10 mouse cellular contexts compared by ENCODE assay signal in genomic region chr6:34599171-34599570, GRCm38 (mm10). TPM values are rescaled to one million over a fixed set of nuclear protein-coding genes. Genes with fewer than 3 reads are reported as not detected.
DNase-seq lines count a peak whose midpoint lies in the region; ATAC-seq and TF ChIP-seq lines count a peak whose summit lies in the region.
"Had no signal": no experiment of that assay in that cellular context is flagged by ENCODE, and none has a peak within 500 bp of the region (broad histone marks: within the 10 kb centered on the region; RNA-seq: fewer than 3 reads in every experiment).

No protein-coding gene starts in this region.

- H3K4me2 ChIP-seq in embryonic facial prominence, embryonic 15.5 days (replicated peaks): peak overlapping the region; percentile 58
- peak overlapping the region; percentile 58 for H3K4me2 ChIP-seq in intestine, embryonic 14.5 days (ENCODE audit: low read length)
- peak overlapping the region; percentile 97 for H3K4me2 ChIP-seq in myocyte (ENCODE audit: low read depth)

- H3K36me3 ChIP-seq in liver, adult 2 months (ENCODE audit: control insufficient read depth, insufficient read depth, low read length): no peaks in the 10 kb centered on the region
- no peaks in the 10 kb centered on the region for H3K36me3 ChIP-seq in embryonic facial prominence, embryonic 15.5 days
- no peaks in the 10 kb centered on the region for H3K36me3 ChIP-seq in intestine, embryonic 14.5 days (ENCODE audit: control insufficient read depth, insufficient read depth, low read length)
- no peaks in the 10 kb centered on the region for H3K36me3 ChIP-seq in myocyte (ENCODE audit: control insufficient read depth, insufficient read depth)

- no peak overlapping the region; the same call in 1 of the 2 replicates for H3K9ac ChIP-seq in liver, adult 2 months (ENCODE audit: low read depth, low read length)
- peak overlapping the region; percentile 44; the same call in 1 of the 2 replicates for H3K9ac ChIP-seq in embryonic facial prominence, embryonic 15.5 days
- peak overlapping the region; percentile 87 for H3K9ac ChIP-seq in intestine, embryonic 14.5 days (ENCODE audit: low read length)

- intact Hi-C loops in left cerebral cortex, postnatal 4 days (cut with DNase I): no loop called here

- no peak for ATAC-seq in embryonic facial prominence, embryonic 15.5 days (ENCODE audit: insufficient number of reproducible peaks, low FRiP score, low TSS enrichment, low read depth)
- ATAC-seq in intestine, embryonic 14.5 days (replicated peaks; ENCODE audit: low FRiP score, low TSS enrichment, low read depth): no peak

- H3K27ac ChIP-seq in liver, adult 2 months (replicated peaks; ENCODE audit: insufficient read depth, low read depth, low read length): peak overlapping the region; percentile 28; the same call in 1 of the 2 replicates
- peak overlapping the region; percentile 90 for H3K27ac ChIP-seq in embryonic facial prominence, embryonic 15.5 days (replicated peaks)
- peak overlapping the region; percentile 91 for H3K27ac ChIP-seq in intestine, embryonic 14.5 days (ENCODE audit: low read depth)

- DNase-seq in liver, adult 2 months (ENCODE audit: extremely low read depth, low read depth, low spot score): no peak
- DNase-seq in liver: no peak
- no peak for DNase-seq in intestine, embryonic 14.5 days (ENCODE audit: low spot score)
- no peak for DNase-seq in layer of hippocampus, adult 9-10 months (ENCODE audit: low spot score)
- DNase-seq in adrenal gland, postnatal 10 days: no peak
- DNase-seq in left cerebral cortex, postnatal 4 days: no peak
- DNase-seq: cerebellum, adult 8-10 months had no signal

- H3K4me3 ChIP-seq in liver, adult 2 months (ENCODE audit: insufficient read depth, low read depth, low read length): peak overlapping the region; percentile 50
- peak overlapping the region; percentile 56 for H3K4me3 ChIP-seq in embryonic facial prominence, embryonic 15.5 days (replicated peaks)
- H3K4me3 ChIP-seq in intestine, embryonic 14.5 days (ENCODE audit: low read depth, low read length): peak overlapping the region; percentile 70
- peak overlapping the region; percentile 82 for H3K4me3 ChIP-seq in myocyte

- no peaks in the 10 kb centered on the region for H3K27me3 ChIP-seq in liver, adult 2 months (ENCODE audit: control insufficient read depth, insufficient read depth, low read length)
- no peaks in the 10 kb centered on the region for H3K27me3 ChIP-seq in embryonic facial prominence, embryonic 15.5 days
- H3K27me3 ChIP-seq in intestine, embryonic 14.5 days (replicated peaks; ENCODE audit: control insufficient read depth, insufficient read depth, low read length): no peaks in the 10 kb centered on the region
- no peaks in the 10 kb centered on the region for H3K27me3 ChIP-seq in myocyte (ENCODE audit: control insufficient read depth, insufficient read depth, insufficient read length)

- TF ChIP-seq POLR2A in liver, adult 2 months (IDR thresholded peaks at IDR 0.05; ENCODE audit: extremely low read depth, insufficient read depth, low read length): no peak
- TF ChIP-seq POLR2A in myocyte (IDR thresholded peaks at IDR 0.05; ENCODE audit: insufficient read length, low read depth): no peak

- no peaks in the 10 kb centered on the region for H3K79me2 ChIP-seq in liver, adult 2 months (ENCODE audit: control insufficient read depth, insufficient read depth, low read length)
- peaks cover 60% of the 10 kb centered on the region for H3K79me2 ChIP-seq in myocyte (ENCODE audit: control insufficient read depth, insufficient read depth)

- peak overlapping the region; percentile 72 for H3ac ChIP-seq in myocyte (ENCODE audit: control insufficient read depth, insufficient read length)

- H3K9me3 ChIP-seq in embryonic facial prominence, embryonic 15.5 days (replicated peaks): no peaks in the 10 kb centered on the region
- H3K9me3 ChIP-seq in intestine, embryonic 14.5 days (ENCODE audit: control insufficient read depth, low read length): no peaks in the 10 kb centered on the region
- H3K9me3 ChIP-seq: megakaryocyte, embryonic 14.5 days had no signal

- 72% methylated on average over 9 of the region's 9 CpGs for WGBS in liver, adult 2 months
- 8% methylated on average over 9 of the region's 9 CpGs for WGBS in embryonic facial prominence, embryonic 15.5 days
- 24% methylated on average over 9 of the region's 9 CpGs for WGBS in intestine, embryonic 14.5 days

- no peak for TF ChIP-seq CTCF in liver, adult 2 months (IDR thresholded peaks at IDR 0.05; ENCODE audit: low read depth, low read length)

- H3K4me1 ChIP-seq in liver, adult 2 months (ENCODE audit: control insufficient read depth, insufficient read depth, low read length): no peaks in the 10 kb centered on the region
- peaks cover 56% of the 10 kb centered on the region for H3K4me1 ChIP-seq in embryonic facial prominence, embryonic 15.5 days
- peaks cover 31% of the 10 kb centered on the region for H3K4me1 ChIP-seq in intestine, embryonic 14.5 days (replicated peaks; ENCODE audit: control insufficient read depth, insufficient read depth, low read length)

TF ChIP-seq in myocyte, 11 proteins besides CTCF, POLR2A, EP300 and RAD21:
- TF ChIP-seq MAX (IDR thresholded peaks at IDR 0.05; ENCODE audit: low read depth) (no peak), E2F4 (IDR thresholded peaks at IDR 0.05; ENCODE audit: insufficient read depth) (no peak), POLR2AphosphoS2 (IDR thresholded peaks at IDR 0.05; ENCODE audit: insufficient read length, low read depth) (no peak), CEBPB (IDR thresholded peaks at IDR 0.05; ENCODE audit: insufficient read depth, poor library complexity, severe bottlenecking) (no peak), MYOG (IDR thresholded peaks at IDR 0.05; ENCODE audit: control insufficient read depth in 1 of 3, insufficient read depth in 1 of 3, insufficient read length in 2 of 3, low read depth in 2 of 3) (no peak), USF1 (IDR thresholded peaks at IDR 0.05; ENCODE audit: low read depth) (no peak)

RNA-seq across cellular contexts. Expression of gene Cald1, which starts 0.9 kb away (rescaled TPM):
- 61.0 and 74.8 TPM in 2 replicates for total RNA-seq in liver, adult 2 months (2014; rRNA removed)
- 42.4 and 44.6 TPM in 2 replicates for polyA plus RNA-seq in liver, adult 2 months (2012; rRNA removed)
- polyA plus RNA-seq in embryonic facial prominence, embryonic 15.5 days (2015; fragmentation: Nextera tagmentation; extraction: Ambion mirVana): 290 and 306 TPM in 2 replicates
- polyA plus RNA-seq in intestine, embryonic 14.5 days (2014; fragmentation: Nextera tagmentation; extraction: Ambion mirVana): 309 and 368 TPM in 2 replicates
- polyA plus RNA-seq in myocyte (2012; fragmentation: generic; extraction: Trizol): 88.1 TPM
- 10 to 100 TPM; 80.8 to 90.5 TPM for total RNA-seq in adrenal gland, postnatal 10 days (2021)
- 10 to 100 TPM; 27.4 to 30.2 TPM for total RNA-seq in left cerebral cortex, postnatal 4 days (2021)

Comparison
In these comparisons a context has a peak if more than half of its experiments do, and no peak if none do; other contexts are left out.
1. H3K27ac ChIP-seq: peak in every context shown above with its lines; median percentile 91 in intestine, embryonic 14.5 days; 90 in embryonic facial prominence, embryonic 15.5 days; 28 in liver, adult 2 months.